In genomic region chr2:25364761-25365090, GRCm38 (mm10) we compare ENCODE assay signal across 8 mouse cellular contexts. TPM values are rescaled to one million over a fixed set of nuclear protein-coding genes. Genes with fewer than 3 reads are reported as not detected.
DNase-seq lines count a peak whose midpoint lies in the region; ATAC-seq and TF ChIP-seq lines count a peak whose summit lies in the region.

No protein-coding gene starts in this region.

- H3K4me1 ChIP-seq in megakaryocyte, embryonic 14.5 days = peaks cover 37% of the 10 kb centered on the region
- H3K4me1 ChIP-seq in forebrain, embryonic 12.5 days = peaks cover 11% of the 10 kb centered on the region
- H3K4me1 ChIP-seq in limb, embryonic 13.5 days = peaks cover 8% of the 10 kb centered on the region
- peaks cover 29% of the 10 kb centered on the region for H3K4me1 ChIP-seq in small intestine, adult 2 months (ENCODE audit: control insufficient read depth, insufficient read depth, insufficient read length, low read length)

- peaks cover 36% of the 10 kb centered on the region for H3K27me3 ChIP-seq in megakaryocyte, embryonic 14.5 days (replicated peaks)
- H3K27me3 ChIP-seq in forebrain, embryonic 12.5 days = peaks cover 57% of the 10 kb centered on the region
- H3K27me3 ChIP-seq in limb, embryonic 13.5 days = peaks cover 51% of the 10 kb centered on the region
- no peaks in the 10 kb centered on the region for H3K27me3 ChIP-seq in small intestine, adult 2 months (ENCODE audit: control insufficient read depth, insufficient read depth, low read length)

- TF ChIP-seq POLR2A in small intestine, adult 2 months (IDR thresholded peaks at IDR 0.05; ENCODE audit: low read depth, low read length) = no peak

- H3K27ac ChIP-seq in forebrain, embryonic 12.5 days = no peak overlapping the region
- no peak overlapping the region for H3K27ac ChIP-seq in limb, embryonic 13.5 days
- H3K27ac ChIP-seq in small intestine, adult 2 months (ENCODE audit: insufficient read depth, low read depth, low read length) = peak overlapping the region; percentile 89

- H3K36me3 ChIP-seq in megakaryocyte, embryonic 14.5 days (replicated peaks; ENCODE audit: low read length) = peaks cover 50% of the 10 kb centered on the region
- H3K36me3 ChIP-seq in forebrain, embryonic 12.5 days (replicated peaks) = no peaks in the 10 kb centered on the region
- no peaks in the 10 kb centered on the region for H3K36me3 ChIP-seq in limb, embryonic 13.5 days
- H3K36me3 ChIP-seq in small intestine, adult 2 months (ENCODE audit: control insufficient read depth, insufficient read depth, low read length) = peaks cover 24% of the 10 kb centered on the region

- DNase-seq in thymus, postnatal 0 days (ENCODE audit: low spot score) = no peak
- no peak for DNase-seq in c-Kit-positive CD71-positive TER-119-positive erythroid progenitor cells, embryonic 14.5 days (ENCODE audit: low spot score)
- DNase-seq in kidney, postnatal 4 days = no peak

- peak overlapping the region; percentile 95 for H3K4me3 ChIP-seq in megakaryocyte, embryonic 14.5 days (replicated peaks)
- peak overlapping the region; percentile 52 for H3K4me3 ChIP-seq in forebrain, embryonic 12.5 days (replicated peaks)
- peak overlapping the region; percentile 67 for H3K4me3 ChIP-seq in limb, embryonic 13.5 days
- H3K4me3 ChIP-seq in small intestine, adult 2 months (ENCODE audit: low read depth, low read length) = peak overlapping the region; percentile 91

- 33% methylated on average over 9 of the region's 9 CpGs for WGBS in forebrain, embryonic 12.5 days
- 30% methylated on average over 9 of the region's 9 CpGs for WGBS in limb, embryonic 13.5 days
- WGBS in small intestine, adult 2 months = 35% methylated on average over 9 of the region's 9 CpGs

- H3K9ac ChIP-seq in forebrain, embryonic 12.5 days = no peak overlapping the region
- H3K9ac ChIP-seq in limb, embryonic 13.5 days = peak overlapping the region; percentile 78

- H3K9me3 ChIP-seq in megakaryocyte, embryonic 14.5 days = no peaks in the 10 kb centered on the region
- no peaks in the 10 kb centered on the region for H3K9me3 ChIP-seq in forebrain, embryonic 12.5 days
- no peaks in the 10 kb centered on the region for H3K9me3 ChIP-seq in limb, embryonic 13.5 days

- ATAC-seq in megakaryocyte, adult 5-6 weeks (ENCODE audit: poor library complexity, severe bottlenecking) = no peak
- peak; percentile 17; the same call in 1 of the 2 replicates for ATAC-seq in forebrain, embryonic 12.5 days (ENCODE audit: low FRiP score)
- ATAC-seq in limb, embryonic 13.5 days (ENCODE audit: low FRiP score, low read depth) = no peak

- no peak for TF ChIP-seq CTCF in small intestine, adult 2 months (IDR thresholded peaks at IDR 0.05; ENCODE audit: extremely low read depth, insufficient read length, insufficient replicate concordance, low read depth, low read length)

- H3K4me2 ChIP-seq in forebrain, embryonic 12.5 days = peak overlapping the region; percentile 97
- H3K4me2 ChIP-seq in limb, embryonic 13.5 days (replicated peaks) = peak overlapping the region; percentile 99

RNA-seq across cellular contexts. Expression of gene Uap1l1, which starts 0.8 kb away (rescaled TPM):
- polyA plus RNA-seq in megakaryocyte, embryonic 14.5 days (2012; ENCODE audit: insufficient read depth, low replicate concordance) = 12.1 and 13.3 TPM in 2 replicates
- total RNA-seq in megakaryocyte, adult 5-6 weeks (2015) = 34.4 and 36.0 TPM in 2 replicates
- 11.0 and 12.6 TPM in 2 replicates for total RNA-seq in megakaryocyte, adult 5-6 weeks (2017)
- polyA plus RNA-seq in forebrain, embryonic 12.5 days (2016; fragmentation: Nextera tagmentation; extraction: Ambion mirVana) = 4.0 and 4.3 TPM in 2 replicates
- polyA plus RNA-seq in limb, embryonic 13.5 days (2015; fragmentation: Nextera tagmentation; extraction: Ambion mirVana) = 11.3 and 13.2 TPM in 2 replicates
- polyA plus RNA-seq in small intestine, adult 2 months (2012; rRNA removed) = 130 and 360 TPM in 2 replicates
- polyA plus RNA-seq in thymus, postnatal 0 days (2015; fragmentation: Nextera tagmentation; extraction: Ambion mirVana) = 21.3 and 24.6 TPM in 2 replicates

RNA-seq across cellular contexts. Expression of gene Sapcd2, which starts 7.4 kb away (rescaled TPM):
- 26.7 and 29.9 TPM in 2 replicates for polyA plus RNA-seq in megakaryocyte, embryonic 14.5 days (2012; ENCODE audit: insufficient read depth, low replicate concordance)
- 4.9 and 5.5 TPM in 2 replicates for total RNA-seq in megakaryocyte, adult 5-6 weeks (2015)
- 3.6 and 4.6 TPM in 2 replicates for total RNA-seq in megakaryocyte, adult 5-6 weeks (2017)
- 60.8 and 67.8 TPM in 2 replicates for polyA plus RNA-seq in forebrain, embryonic 12.5 days (2016; fragmentation: Nextera tagmentation; extraction: Ambion mirVana)
- polyA plus RNA-seq in limb, embryonic 13.5 days (2015; fragmentation: Nextera tagmentation; extraction: Ambion mirVana) = 43.4 and 45.5 TPM in 2 replicates
- 15.4 and 28.8 TPM in 2 replicates for polyA plus RNA-seq in small intestine, adult 2 months (2012; rRNA removed)
- polyA plus RNA-seq in thymus, postnatal 0 days (2015; fragmentation: Nextera tagmentation; extraction: Ambion mirVana) = 22.8 and 25.4 TPM in 2 replicates

RNA-seq across cellular contexts. Expression of gene Dpp7, which starts 8.6 kb away (rescaled TPM):
- 4.3 and 4.4 TPM in 2 replicates for polyA plus RNA-seq in megakaryocyte, embryonic 14.5 days (2012; ENCODE audit: insufficient read depth, low replicate concordance)
- 25.1 and 30.5 TPM in 2 replicates for total RNA-seq in megakaryocyte, adult 5-6 weeks (2015)
- 27.8 and 50.7 TPM in 2 replicates for total RNA-seq in megakaryocyte, adult 5-6 weeks (2017)
- 18.0 and 19.9 TPM in 2 replicates for polyA plus RNA-seq in forebrain, embryonic 12.5 days (2016; fragmentation: Nextera tagmentation; extraction: Ambion mirVana)
- polyA plus RNA-seq in limb, embryonic 13.5 days (2015; fragmentation: Nextera tagmentation; extraction: Ambion mirVana) = 21.3 and 24.7 TPM in 2 replicates
- 12.5 and 24.4 TPM in 2 replicates for polyA plus RNA-seq in small intestine, adult 2 months (2012; rRNA removed)
- polyA plus RNA-seq in thymus, postnatal 0 days (2015; fragmentation: Nextera tagmentation; extraction: Ambion mirVana) = 8.7 and 9.1 TPM in 2 replicates

RNA-seq across cellular contexts. Expression of gene Entpd2, which starts 30.9 kb away (rescaled TPM):
- 1.3 TPM in 1 of 2 replicates, not detected in the other for polyA plus RNA-seq in megakaryocyte, embryonic 14.5 days (2012; ENCODE audit: insufficient read depth, low replicate concordance)
- total RNA-seq in megakaryocyte, adult 5-6 weeks (2015) = not detected in 2 replicates
- total RNA-seq in megakaryocyte, adult 5-6 weeks (2017) = not detected in 2 replicates
- 0.22 TPM in 1 of 2 replicates, not detected in the other for polyA plus RNA-seq in forebrain, embryonic 12.5 days (2016; fragmentation: Nextera tagmentation; extraction: Ambion mirVana)
- 0.55 and 0.73 TPM in 2 replicates for polyA plus RNA-seq in limb, embryonic 13.5 days (2015; fragmentation: Nextera tagmentation; extraction: Ambion mirVana)
- 25.8 and 50.7 TPM in 2 replicates for polyA plus RNA-seq in small intestine, adult 2 months (2012; rRNA removed)
- polyA plus RNA-seq in thymus, postnatal 0 days (2015; fragmentation: Nextera tagmentation; extraction: Ambion mirVana) = 7.6 and 9.0 TPM in 2 replicates

RNA-seq across cellular contexts. Expression of gene Man1b1, which starts 32.6 kb away (rescaled TPM):
- polyA plus RNA-seq in megakaryocyte, embryonic 14.5 days (2012; ENCODE audit: insufficient read depth, low replicate concordance) = 4.4 and 13.9 TPM in 2 replicates
- 14.8 TPM in 2 replicates for total RNA-seq in megakaryocyte, adult 5-6 weeks (2015)
- total RNA-seq in megakaryocyte, adult 5-6 weeks (2017) = 36.8 and 40.8 TPM in 2 replicates
- 74.8 and 80.8 TPM in 2 replicates for polyA plus RNA-seq in forebrain, embryonic 12.5 days (2016; fragmentation: Nextera tagmentation; extraction: Ambion mirVana)
- polyA plus RNA-seq in limb, embryonic 13.5 days (2015; fragmentation: Nextera tagmentation; extraction: Ambion mirVana) = 54.5 and 60.2 TPM in 2 replicates
- 11.1 and 20.5 TPM in 2 replicates for polyA plus RNA-seq in small intestine, adult 2 months (2012; rRNA removed)
- 37.1 and 40.7 TPM in 2 replicates for polyA plus RNA-seq in thymus, postnatal 0 days (2015; fragmentation: Nextera tagmentation; extraction: Ambion mirVana)
